Mouse (Mus musculus) ZHBTc4 (cell line): ENCODE data around the gene Dcst2.

ENCODE experiments used
- DNase-seq: peaks from one replicate; pipeline ENCODE4 v3.0.0-alpha.2; 2011; ENCODE audit warnings: low read depth, low spot score

The Dcst2 gene

GRCm38 (mm10) chr3:89387632-89388031 is 25.9 kb downstream of the Dcst2 start:
- no peak for DNase-seq

DNA sequence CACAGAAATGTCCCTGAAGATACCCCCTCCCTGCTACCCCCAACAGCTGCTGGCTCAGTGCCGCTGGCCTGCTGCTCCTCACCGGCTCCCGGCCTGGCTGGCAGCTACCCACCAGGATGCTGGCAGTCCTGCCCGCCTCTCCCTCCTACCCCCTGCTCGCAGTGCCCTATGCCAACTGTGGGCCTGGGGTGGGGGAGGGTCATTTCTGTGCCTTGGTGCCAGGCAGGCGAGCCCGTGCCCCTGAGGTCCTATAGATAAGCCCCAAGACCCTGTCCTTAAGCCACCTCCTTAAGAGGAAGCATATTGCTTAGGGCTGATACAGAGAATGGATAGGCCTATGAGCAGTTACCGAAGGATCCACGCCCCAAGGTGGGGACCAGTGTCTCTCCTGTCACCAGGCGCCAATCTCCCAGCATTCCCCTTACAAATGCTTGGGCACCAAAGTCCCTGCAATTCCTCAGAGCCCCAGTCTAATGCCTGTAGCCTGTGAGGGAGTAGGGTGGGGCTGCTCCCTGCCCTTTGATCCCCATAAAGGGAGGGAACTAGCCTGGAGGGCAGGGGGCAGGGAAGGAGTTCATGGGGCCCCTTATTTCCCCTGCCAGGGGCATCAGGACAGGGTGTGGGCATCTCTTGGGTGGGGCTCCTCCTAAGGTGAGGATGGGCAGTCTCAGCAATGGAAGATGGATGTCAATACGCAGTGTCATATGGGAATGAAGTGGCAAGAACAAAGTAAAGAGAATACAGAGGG is 26.5 kb downstream of the Dcst2 start:
- no peak for DNase-seq

GRCm38 (mm10) chr3:89388901-89389740 is 27.3 kb downstream of the Dcst2 start:
- DNase-seq, result peak; percentile 76

DNA sequence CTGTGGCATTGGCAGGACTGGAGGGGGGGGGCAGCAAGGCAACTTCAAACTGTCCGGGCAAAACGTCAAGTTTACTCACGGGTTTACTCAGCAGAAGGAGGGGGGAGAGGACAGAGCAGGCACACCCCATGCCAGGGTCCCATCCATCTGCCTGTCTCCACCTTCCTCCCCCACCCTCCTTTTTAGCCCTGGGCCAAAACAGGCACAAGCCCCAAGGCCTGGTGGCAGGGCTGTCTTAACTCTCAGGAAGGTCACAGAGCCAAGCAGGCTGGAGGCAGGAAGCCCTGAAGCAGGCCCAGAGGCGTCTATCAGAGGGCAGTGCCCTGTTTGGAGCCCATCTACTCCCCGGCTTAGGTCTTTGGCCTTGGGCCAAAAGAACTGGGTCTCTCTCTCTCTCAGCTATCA is 28.3 kb downstream of the Dcst2 start:
- DNase-seq, result no peak

GRCm38 (mm10) chr3:89390699-89391662 is 29.2 kb downstream of the Dcst2 start:
- no peak for DNase-seq

DNA sequence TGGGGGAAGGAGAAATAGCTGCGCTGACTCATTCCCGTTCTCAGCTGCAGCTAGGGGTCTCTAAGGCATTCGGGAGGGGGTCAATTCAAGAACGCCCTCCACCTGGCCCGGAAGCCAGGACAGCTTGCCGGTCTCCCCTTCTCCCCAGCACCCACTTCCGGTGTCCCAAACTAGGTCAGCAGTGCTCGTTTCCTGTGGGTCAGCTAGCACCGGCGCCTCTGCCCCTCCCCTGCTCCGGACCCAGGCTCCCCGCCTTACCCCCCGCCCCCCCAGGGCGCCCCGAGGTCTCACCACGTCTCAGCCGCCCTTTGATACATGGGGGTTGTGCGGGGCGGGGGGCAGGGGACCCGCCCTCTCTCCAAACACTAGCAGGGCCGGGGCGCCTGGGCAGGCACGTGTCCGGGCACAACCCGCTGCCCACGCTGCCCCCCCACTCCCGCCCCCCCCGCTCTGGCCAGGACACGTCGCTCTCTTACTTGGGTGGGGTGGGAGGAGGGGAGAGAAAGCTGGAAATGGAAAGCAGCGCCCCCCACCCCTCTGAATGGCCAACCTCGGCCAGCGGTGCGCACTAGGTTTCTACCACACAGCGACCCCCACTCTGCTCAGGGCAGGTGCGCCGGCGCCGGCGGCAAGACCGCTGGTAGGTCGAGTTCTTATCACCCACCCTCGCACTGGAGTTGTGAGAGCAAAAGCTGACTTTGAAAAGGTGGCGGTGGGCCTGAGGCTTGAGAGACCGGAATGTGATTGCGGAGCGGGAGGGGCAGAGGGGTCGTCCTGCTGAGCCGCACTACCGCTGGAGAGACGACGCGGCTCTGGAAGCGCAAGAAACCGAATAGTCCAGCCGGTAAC is 30.1 kb downstream of the Dcst2 start:
- peak; percentile 68 for DNase-seq

GRCm38 (mm10) chr3:89392871-89393311 is 31.1 kb downstream of the Dcst2 start:
- DNase-seq, result no peak

DNA sequence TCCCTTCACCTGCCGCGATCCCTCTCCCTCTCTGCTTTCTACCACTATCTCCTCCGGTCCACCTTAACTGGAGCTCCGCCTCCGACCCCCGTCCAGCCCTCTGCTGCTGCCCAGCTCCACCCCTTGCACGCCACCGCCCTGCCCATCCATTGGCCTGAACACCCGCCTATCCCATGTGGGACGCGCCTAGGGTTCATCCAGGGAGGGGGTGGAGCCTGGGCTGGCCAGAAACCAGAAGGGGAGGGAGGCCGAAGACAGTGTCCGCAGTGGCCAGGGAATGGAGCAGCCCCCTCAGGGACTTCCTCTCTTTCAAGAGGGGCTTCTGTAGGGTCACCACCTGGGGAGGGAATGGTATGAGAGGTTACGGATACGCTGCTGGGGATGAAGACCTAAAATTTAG is 31.8 kb downstream of the Dcst2 start:
- peak; percentile 98 for DNase-seq

DNA sequence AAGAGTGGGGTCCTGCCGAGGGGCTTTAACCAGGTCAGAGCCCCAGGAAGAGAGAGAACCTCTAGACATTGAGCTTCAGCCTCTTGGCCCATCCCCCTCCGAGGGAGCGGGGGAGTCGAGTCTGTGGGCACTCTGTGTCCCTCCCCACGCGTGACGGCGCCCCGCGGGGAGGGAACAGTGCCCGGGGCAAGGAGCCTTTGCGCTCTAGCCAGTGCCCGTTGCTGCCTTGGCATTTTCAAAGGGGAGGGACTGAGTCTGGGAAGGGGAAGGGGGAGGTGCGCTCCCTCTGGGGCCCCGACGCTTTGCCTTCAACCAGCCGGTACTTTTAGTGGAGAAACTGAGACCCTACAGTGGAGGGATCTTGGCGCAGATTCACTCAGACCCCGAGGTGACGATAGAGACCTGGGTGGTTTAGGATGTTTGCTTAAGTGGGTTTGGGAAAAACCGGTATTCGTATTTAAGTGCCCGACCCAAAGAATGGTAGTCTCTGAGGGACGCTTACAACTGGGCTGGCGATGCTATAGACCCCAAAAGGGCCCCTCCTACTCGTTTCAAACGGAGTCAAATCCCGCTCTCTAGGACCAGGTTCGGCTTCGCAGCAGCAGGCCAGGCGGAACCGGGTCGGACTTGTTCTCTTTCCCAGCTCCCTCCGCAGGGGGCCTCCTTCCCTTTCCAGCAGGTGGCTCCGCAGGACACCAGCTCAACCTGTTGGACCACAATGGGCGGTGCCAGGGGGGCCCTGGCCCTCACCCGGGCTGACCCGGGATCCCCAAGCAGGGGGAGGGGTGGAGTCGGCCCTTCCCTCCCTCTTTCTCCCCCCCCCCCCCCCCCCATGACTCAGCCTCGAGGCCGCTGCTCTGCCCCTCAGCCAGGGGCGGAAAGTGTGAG is 32.5 kb downstream of the Dcst2 start, which contains the start of gene Zbtb7b:
Zbtb7b (minus strand) TSS at position 771 of the 888 bp plus-strand sequence.
- DNase-seq, result peak; percentile 82

DNA sequence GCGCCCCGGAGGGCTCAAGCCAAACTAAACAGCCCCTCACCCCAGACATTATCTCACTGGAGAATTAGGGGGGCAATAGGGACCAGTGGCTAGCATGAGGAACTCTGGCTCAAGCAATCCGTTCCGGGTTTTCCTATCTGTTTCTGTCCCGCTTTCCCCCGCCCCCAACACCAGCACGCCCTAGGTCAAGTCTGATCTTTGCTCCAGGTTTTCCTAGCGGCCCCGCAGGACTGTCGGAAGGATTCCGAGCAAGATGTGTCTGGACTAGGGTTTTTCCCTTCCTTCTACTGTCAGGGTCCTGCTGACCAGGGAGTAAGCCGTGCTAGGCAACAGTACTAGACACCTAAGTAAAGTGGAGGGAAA is 33.1 kb downstream of the Dcst2 start:
- DNase-seq, result peak; percentile 95

- no peak for DNase-seq
These were observed 33.6 kb downstream of the Dcst2 start for GRCm38 (mm10) chr3:89395419-89395805.

DNA sequence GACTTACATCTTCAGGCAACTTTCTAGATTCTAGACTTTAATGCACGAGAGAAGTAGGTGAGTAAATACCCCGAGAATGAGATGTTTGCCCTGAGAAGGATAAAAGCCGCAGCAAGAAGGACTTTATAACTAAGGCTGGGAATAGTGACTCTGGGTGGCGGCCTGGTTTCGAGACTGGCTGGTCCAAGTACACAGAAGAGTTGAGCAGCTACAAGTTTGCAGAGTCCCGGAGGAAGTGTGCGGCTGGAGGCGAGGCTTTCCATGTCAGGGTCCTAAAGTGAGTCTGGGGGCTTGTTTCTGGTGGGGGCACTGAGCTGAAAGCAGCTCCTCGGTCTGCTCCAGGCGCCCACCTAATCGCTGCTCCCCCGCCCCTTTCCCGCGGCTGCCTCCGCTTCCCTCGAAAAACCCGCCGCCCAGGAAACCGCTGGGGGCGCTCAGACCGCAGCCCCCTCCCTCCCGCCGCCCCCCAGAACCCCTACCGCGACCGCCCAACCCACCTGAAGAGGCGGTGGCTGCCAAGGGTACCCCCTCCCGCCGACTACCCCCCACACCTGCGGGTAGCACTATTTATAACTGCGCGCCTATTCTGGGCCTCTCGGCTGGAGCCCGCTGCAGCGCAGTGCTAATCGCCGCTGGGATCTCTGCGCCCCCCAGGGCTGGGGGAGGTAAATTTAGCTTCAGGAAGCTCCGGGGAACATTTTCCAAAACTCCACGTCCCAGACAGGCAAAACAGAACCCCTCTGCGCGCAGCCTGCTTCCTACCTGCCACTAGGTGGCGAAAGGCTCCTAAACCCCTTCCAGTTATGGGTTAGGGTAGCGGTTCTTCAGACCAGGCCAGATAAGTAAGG is 34.3 kb downstream of the Dcst2 start:
- DNase-seq, result peak; percentile 91

- DNase-seq, result no peak
These were observed 34.9 kb downstream of the Dcst2 start for GRCm38 (mm10) chr3:89396654-89397005.

- no peak for DNase-seq
These were observed 39.6 kb downstream of the Dcst2 start for GRCm38 (mm10) chr3:89401329-89401728.

DNA sequence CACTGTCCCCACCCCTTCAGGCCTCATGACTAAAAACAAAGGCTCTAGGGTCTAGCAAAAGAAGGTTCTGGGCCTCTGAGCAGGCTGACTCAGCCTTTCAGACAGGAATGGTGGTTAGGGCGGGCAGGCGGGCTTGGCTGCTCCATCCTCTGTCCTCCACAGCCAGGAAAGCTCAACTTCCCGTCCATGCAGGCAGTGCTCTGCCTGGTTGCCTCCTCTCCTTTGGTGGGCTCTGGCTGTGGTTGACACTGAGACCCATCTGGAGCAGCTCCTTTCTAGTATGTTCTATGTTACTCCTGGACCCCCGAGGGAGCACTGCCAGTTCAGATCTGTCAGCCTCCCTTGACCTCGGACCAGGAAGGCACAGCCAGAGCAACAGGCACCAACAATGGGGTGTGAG is 40.9 kb downstream of the Dcst2 start, which contains the start of gene Lenep:
Lenep (minus strand) TSS at position 101 of the 400 bp plus-strand sequence.
- no peak for DNase-seq

DNA sequence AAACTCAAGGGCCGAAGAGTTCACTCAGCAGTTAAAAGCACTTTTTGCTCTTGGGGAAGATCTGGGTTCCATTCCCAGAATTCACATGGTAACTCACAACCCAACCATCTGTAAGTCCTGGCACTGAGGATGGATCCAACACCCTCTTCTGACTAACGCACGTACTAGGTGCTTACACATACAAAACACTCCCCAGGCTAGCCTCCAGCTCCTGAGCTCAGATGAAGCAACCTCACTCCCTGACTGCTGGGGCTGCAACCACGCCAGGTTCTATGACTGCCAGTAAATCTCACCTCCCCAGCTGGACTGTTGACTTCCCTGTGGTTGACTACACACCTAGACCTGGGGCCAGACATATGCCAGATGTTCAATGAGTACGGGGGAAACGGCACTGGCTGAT is 45.1 kb downstream of the Dcst2 start:
- no peak for DNase-seq

DNA sequence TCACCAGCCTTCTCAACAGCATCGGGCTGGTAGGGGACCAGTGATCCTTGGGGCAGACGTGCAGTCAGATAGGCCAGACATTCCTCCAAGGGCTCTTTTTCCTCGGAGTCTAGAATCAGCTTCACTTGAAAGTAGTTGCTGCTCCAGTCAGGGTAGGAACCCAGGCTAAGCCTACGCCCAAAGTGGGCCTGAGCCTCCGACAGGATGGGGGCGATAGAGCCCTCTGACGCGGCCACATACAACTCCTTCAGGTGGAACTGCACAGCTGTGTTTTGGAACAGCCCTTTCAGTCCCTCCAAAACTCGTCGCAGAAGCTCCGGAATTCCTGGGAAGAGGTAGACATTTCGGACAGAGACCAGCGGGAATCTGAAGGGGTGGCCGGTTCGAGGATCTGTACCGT is 46.7 kb downstream of the Dcst2 start:
- peak; percentile 64 for DNase-seq

DNA sequence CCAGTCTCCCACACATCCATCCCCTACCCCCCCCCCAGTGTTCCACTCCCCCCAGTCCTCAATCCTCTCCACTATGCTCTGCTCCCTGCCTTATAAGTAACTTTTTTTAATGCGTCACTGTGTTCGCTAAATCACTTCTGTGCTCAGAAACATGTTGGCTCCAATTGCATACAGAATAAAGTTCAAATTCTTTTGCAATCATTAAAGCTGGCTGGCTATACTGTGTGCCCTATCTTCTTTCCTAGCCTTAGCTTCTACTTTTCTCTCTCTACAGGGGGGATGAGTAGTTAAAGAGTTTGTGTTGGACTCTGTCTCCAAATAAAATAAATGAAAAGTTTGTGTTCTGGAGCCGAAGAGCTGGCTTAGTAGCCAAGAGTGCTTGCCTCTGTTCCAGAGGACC is 47.9 kb downstream of the Dcst2 start:
- no peak for DNase-seq

- DNase-seq, result no peak
These were observed 49.1 kb downstream of the Dcst2 start for GRCm38 (mm10) chr3:89410864-89411263.
